Mouse (Mus musculus) lung, postnatal 0 days (tissue): ENCODE measurements around the gene Gm49378.

ENCODE experiments used
- CTCF ChIP-seq: IDR thresholded peaks from 2 replicates; pipeline ENCODE4 v1.5.1; 2016; ENCODE audit warnings: antibody characterized with exemption, mild to moderate bottlenecking
- EP300 ChIP-seq: IDR thresholded peaks from 2 replicates; pipeline ENCODE4 v1.6.1; 2016; ENCODE audit warnings: antibody characterized with exemption, mild to moderate bottlenecking, control low read depth

GRCm38 (mm10) chr14:55608339-55608738 is 29.4 kb downstream of the Gm49378 start:
- no peak for TF ChIP-seq EP300
- no peak for TF ChIP-seq CTCF
